Mouse (Mus musculus) lung, embryonic 15.5 days (tissue): ENCODE data around the gene Gpr182. TPM values are rescaled to one million over a fixed set of nuclear protein-coding genes. Genes with fewer than 3 reads are reported as not detected.
"Not testable (repeated sequence)": the region's sequence is repeated elsewhere in the genome, so short reads cannot be mapped to it uniquely, and the experiment has no call there.

ENCODE experiments used
- ATAC-seq: fragments of 200-750 bp; cut with Nextera tagmentation; 2 replicates; pipeline ENCODE4 v1.8.0; 2017; ENCODE audit warnings: moderate number of reproducible peaks, borderline replicate concordance; ENCODE audit not compliant: low FRiP score, low TSS enrichment; ENCODE audit errors: extremely low read depth
- H3K27ac ChIP-seq: fragments of 300-500 bp; sonication (generic); 2 replicates; pipeline ENCODE4 v1.5.1; 2015; ENCODE audit warnings: moderate library complexity, mild to moderate bottlenecking, inconsistent platforms
- H3K27me3 ChIP-seq: fragments of 300-500 bp; sonication (generic); 2 replicates; pipeline ENCODE4 v1.6.1; 2015; ENCODE audit warnings: inconsistent platforms
- H3K36me3 ChIP-seq: fragments of 300-500 bp; sonication (generic); 2 replicates; pipeline ENCODE4 v1.6.1; 2015; ENCODE audit warnings: inconsistent platforms
- H3K4me1 ChIP-seq: fragments of 300-500 bp; sonication (generic); 2 replicates; pipeline ENCODE4 v1.6.1; 2015; ENCODE audit warnings: inconsistent platforms
- H3K4me2 ChIP-seq: fragments of 300-500 bp; sonication (generic); 2 replicates; pipeline ENCODE4 v1.6.1; 2015; ENCODE audit warnings: inconsistent platforms, mild to moderate bottlenecking, moderate library complexity
- H3K4me3 ChIP-seq: fragments of 300-500 bp; sonication (generic); 2 replicates; pipeline ENCODE4 v1.5.1; 2015; ENCODE audit warnings: mild to moderate bottlenecking, inconsistent platforms
- H3K9ac ChIP-seq: fragments of 300-500 bp; sonication (generic); 2 replicates; pipeline ENCODE4 v1.6.1; 2015; ENCODE audit warnings: inconsistent platforms
- H3K9me3 ChIP-seq: fragments of 300-500 bp; sonication (generic); 2 replicates; pipeline ENCODE4 v1.6.1; 2016; ENCODE audit warnings: inconsistent platforms
- WGBS: fragments of 180-500 bp; shearing (Covaris S2); methylation state at CpG from one replicate; pipeline ENCODE4 v1.1.7; 2015; 5-methylcytosine and 5-hydroxymethylcytosine counted together
- polyA plus RNA-seq: library from polyadenylated mRNA; unstranded; fragments of >200 nt; fragmentation: Nextera tagmentation; extraction: Ambion mirVana; gene quantifications from 2 replicates; pipeline ENCODE4 v1.2.1, GENCODE M21; 2015

The Gpr182 gene
- polyA plus RNA-seq: 10.4 and 11.8 TPM in 2 replicates

DNA sequence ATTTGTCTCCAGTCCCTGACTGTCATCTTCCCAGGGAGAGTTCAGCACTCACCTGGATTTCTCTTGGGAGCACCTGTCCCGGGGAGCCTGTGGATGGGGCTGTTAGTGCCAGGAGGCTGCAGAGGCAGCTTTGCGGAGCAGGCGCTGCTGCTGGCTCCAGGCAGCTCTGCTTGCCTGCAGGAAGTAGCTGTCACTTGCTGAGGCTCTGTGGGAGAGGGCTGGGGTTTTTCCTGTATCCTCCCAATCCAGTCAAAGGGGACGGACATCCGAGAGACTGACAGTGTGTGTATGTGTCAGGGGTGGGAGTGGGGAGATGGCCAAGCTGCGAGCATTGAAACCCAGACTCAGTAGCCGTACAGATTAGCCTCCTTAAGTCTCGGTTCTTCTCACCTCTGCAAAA lies at the start of gene Gpr182:
Gpr182 (minus strand) TSS at position 185 of the 400 bp plus-strand sequence.
- H3K4me2 ChIP-seq: peak within 1 kb of the TSS; percentile 43
- peaks cover 6% of the 10 kb centered on the region; the same call in 1 of the 2 replicates for H3K36me3 ChIP-seq
- H3K9ac ChIP-seq: no peak within 1 kb of the TSS
- no peaks in the 10 kb centered on the region for H3K27me3 ChIP-seq
- ATAC-seq: peak; percentile 58
- H3K4me3 ChIP-seq: peak within 1 kb of the TSS; percentile 26
- H3K9me3 ChIP-seq: no peaks in the 10 kb centered on the region
- no peak within 1 kb of the TSS for H3K27ac ChIP-seq
- peaks cover 17% of the 10 kb centered on the region for H3K4me1 ChIP-seq
- WGBS: 34% methylated on average over 8 of the region's 8 CpGs

DNA sequence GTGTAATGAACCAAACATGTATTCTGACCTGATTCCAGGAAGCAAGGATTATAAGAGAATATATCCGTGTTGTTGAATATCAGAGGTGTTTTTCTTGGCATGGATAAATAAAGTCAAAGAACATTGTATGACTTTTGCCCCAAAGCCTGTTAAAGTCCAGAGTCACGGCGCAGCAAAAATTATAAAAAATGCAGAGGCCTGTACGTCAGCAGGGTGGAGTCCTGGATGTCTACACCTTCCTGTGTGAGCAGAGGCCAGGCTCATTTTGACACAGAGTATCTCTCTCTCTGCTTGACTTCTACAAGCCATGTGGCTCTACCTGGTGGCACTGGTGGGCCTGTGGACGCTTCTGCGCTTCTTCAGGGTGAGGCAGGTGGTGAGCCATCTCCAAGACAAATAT lies 49.4 kb upstream of the Gpr182 start, which contains the start of gene Rdh16:
Rdh16 (plus strand) TSS at position 262 of the 400 bp plus-strand sequence.
- no peaks in the 10 kb centered on the region for H3K9me3 ChIP-seq
- no peak within 1 kb of the TSS for H3K9ac ChIP-seq
- no peaks in the 10 kb centered on the region for H3K27me3 ChIP-seq
- ATAC-seq: no peak
- WGBS: 81% methylated on average over 6 of the region's 6 CpGs
- no peaks in the 10 kb centered on the region for H3K36me3 ChIP-seq
- no peak within 1 kb of the TSS for H3K4me2 ChIP-seq
- no peak within 1 kb of the TSS for H3K27ac ChIP-seq
- H3K4me1 ChIP-seq: no peaks in the 10 kb centered on the region
- H3K4me3 ChIP-seq: no peak within 1 kb of the TSS

DNA sequence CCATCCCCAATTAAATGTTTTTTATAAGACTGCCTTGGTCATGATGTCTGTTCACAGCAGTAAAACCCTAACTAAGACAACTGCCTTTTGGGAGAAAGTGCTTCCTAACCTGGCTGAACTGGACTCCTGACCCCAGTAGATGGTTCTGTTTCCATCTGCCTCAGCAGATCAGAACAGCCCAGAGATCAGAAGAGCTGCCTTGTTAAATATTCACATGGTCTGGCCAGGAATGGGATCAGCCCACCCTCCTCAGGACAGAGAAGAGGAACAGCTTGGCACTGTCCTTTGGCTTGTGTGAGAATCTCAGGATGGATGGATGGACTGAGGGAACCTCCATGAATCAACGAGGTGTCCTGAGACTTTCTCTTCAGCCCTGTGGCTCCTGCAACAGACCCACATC lies 47.8 kb upstream of the Gpr182 start:
- ATAC-seq: no peak
- H3K9me3 ChIP-seq: no peaks in the 10 kb centered on the region
- no peak overlapping the region for H3K4me3 ChIP-seq
- H3K4me1 ChIP-seq: no peaks in the 10 kb centered on the region
- 79% methylated on average over 1 of the region's 1 CpGs for WGBS
- no peaks in the 10 kb centered on the region for H3K27me3 ChIP-seq
- H3K4me2 ChIP-seq: no peak overlapping the region
- H3K36me3 ChIP-seq: no peaks in the 10 kb centered on the region
- no peak overlapping the region for H3K9ac ChIP-seq
- no peak overlapping the region for H3K27ac ChIP-seq

DNA sequence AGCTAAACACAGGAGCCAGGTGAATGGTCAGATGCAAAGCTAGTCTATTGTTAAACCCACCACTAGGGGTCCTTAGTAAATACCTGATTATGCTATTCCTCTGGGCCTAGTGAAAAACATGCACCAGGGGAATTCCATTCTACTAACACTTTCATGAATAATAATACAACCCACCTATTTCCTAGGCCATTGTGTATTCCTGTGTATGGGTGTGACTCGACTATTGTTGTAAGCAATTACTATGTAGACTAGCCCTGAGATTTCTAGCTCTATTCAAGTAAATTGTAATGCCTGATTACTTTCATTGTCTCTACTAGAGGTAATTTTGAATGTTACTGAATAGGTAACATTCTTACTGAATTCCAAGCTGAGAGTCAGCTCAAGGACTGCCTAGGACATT lies 33.9 kb upstream of the Gpr182 start:
- not testable (repeated sequence) for ATAC-seq, H3K9ac ChIP-seq, H3K4me1 ChIP-seq, H3K9me3 ChIP-seq, H3K36me3 ChIP-seq, H3K4me3 ChIP-seq, H3K27ac ChIP-seq, H3K4me2 ChIP-seq, H3K27me3 ChIP-seq
- WGBS: 74% methylated on average over 1 of the region's 1 CpGs

DNA sequence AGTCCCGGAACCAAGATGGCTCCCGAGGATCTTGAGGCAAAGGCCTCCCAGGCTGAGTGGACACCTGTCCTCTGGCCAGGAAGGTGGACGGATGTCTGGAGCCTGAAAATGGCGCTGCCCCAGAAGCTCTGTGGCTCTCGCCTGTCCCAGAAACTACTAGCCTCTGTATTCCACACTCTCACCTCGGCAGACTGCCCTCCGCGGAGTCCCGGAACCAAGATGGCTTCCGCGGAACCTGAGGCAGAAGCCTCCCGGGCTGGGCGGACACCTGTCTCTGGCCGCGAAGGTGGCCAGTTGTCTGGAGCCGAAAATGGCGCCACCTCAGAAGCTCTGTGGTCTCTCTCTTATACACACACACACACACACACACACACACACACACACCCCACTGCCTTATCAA lies 30.8 kb upstream of the Gpr182 start:
- not testable (repeated sequence) for H3K9ac ChIP-seq, H3K4me1 ChIP-seq, ATAC-seq, H3K4me2 ChIP-seq, H3K36me3 ChIP-seq, H3K4me3 ChIP-seq, H3K27me3 ChIP-seq, H3K27ac ChIP-seq, H3K9me3 ChIP-seq
- WGBS: 94% methylated on average over 17 of the region's 17 CpGs

DNA sequence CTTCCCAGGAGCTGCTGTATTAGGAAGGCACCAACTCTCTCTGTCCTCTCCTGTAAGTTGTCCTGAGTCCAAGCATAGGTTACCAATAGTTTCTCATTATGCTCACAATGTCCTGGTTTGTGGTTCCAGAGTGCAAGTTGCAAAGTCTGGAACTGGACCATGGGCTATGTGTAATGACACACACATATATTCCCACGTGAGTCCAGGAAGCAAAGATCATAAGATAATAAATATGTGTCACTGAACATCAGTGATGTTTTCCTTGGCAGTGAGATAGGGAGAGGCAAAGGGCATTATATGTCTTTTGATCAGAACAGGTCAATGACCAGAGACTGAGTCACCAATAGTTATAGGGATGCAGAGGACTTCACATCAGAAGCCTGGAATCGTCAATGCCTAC lies 24.5 kb upstream of the Gpr182 start, which contains the start of gene Rdh9:
Rdh9 (plus strand) TSS at position 376 of the 400 bp plus-strand sequence.
- no peaks in the 10 kb centered on the region for H3K9me3 ChIP-seq
- H3K36me3 ChIP-seq: no peaks in the 10 kb centered on the region
- no peak within 1 kb of the TSS for H3K27ac ChIP-seq
- 64% methylated on average over 2 of the region's 2 CpGs for WGBS
- no peaks in the 10 kb centered on the region for H3K27me3 ChIP-seq
- no peak within 1 kb of the TSS for H3K4me2 ChIP-seq
- H3K4me1 ChIP-seq: no peaks in the 10 kb centered on the region
- H3K9ac ChIP-seq: no peak within 1 kb of the TSS
- ATAC-seq: no peak
- H3K4me3 ChIP-seq: no peak within 1 kb of the TSS

DNA sequence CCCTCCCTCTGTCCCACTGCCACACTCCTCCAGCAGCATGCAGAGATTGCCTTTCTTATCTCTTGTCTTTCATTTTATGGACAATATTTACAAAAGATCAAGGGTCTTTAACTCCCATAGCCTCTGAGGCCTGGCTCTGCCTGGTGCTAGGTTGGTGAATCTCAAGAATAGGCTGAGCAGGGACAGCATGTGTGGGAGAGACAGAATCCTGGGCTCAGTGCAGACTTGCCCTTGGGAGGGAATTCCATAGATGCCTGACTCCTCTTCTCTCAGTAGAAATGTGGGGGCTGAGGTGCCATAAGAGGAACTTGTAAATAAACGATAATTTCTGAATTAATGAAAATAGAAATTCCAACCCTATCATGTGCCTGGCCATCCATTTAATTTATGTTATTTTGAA lies 15.0 kb upstream of the Gpr182 start:
- no peak overlapping the region for H3K4me3 ChIP-seq
- H3K36me3 ChIP-seq: no peaks in the 10 kb centered on the region
- H3K9ac ChIP-seq: no peak overlapping the region
- H3K27me3 ChIP-seq: no peaks in the 10 kb centered on the region
- H3K4me2 ChIP-seq: no peak overlapping the region
- WGBS: 78% methylated on average over 1 of the region's 1 CpGs
- H3K9me3 ChIP-seq: no peaks in the 10 kb centered on the region
- H3K4me1 ChIP-seq: no peaks in the 10 kb centered on the region
- no peak overlapping the region for H3K27ac ChIP-seq
- no peak for ATAC-seq

DNA sequence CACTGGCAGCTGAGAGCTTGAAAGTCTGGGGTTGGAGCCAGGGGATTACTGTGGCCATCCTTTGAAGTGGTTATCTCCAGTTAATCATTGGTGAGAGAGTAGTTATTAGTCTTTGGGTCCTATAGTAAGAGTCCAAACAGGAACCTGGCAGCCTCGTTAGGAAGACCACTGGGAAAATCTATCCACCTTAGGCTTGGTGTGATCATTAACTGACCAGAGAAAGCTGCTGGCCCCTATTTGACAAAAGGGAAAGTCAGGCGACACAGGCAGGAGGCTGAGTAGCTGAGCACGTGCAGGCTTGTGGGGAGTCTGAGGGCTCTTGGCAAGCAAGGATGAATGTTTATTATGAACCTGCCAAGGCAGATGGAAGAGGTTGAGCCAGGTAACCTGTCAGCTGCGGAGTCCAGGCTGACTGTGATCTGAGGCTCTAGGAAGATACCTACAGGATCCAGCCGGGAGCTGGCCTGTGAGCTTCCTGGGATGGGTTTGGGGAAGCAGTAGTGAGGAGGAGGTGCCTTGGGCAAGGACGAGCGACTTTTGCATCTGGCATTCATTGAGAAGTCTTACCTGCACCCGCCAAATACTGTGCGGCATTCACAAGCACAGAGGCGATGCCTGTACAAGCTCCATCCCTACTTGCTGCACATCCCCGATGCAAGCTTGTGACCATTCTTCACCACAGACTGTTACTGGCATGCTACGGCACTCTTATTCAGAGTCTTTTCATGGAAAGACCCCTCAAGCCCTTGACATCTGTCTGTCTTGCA lies 12.6 kb upstream of the Gpr182 start:
- WGBS: 46% methylated on average over 12 of the region's 12 CpGs
- Histone ChIP-seq H3K4me2 (no peak overlapping the region), H3K9me3 (no peaks in the 10 kb centered on the region), H3K27ac (no peak overlapping the region), H3K36me3 (no peaks in the 10 kb centered on the region), H3K4me1 (no peaks in the 10 kb centered on the region), H3K4me3 (no peak overlapping the region), H3K9ac (no peak overlapping the region), H3K27me3 (no peaks in the 10 kb centered on the region)
- no peak for ATAC-seq

DNA sequence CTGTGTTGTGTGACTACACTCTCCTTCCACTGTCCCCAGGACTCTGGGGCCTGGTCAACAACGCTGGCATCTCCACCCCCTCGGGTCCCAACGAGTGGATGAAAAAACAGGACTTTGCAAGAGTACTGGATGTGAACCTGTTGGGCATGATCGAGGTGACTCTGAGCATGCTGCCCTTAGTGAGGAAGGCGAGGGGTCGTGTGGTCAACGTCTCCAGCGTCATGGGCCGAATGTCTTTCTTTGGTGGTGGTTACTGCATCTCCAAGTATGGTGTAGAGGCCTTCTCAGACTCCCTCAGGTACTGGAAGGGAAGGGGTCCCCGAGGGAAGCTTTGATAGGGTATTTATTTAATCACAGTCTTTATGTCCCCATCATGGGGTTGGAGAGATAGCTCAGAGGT lies 11.4 kb upstream of the Gpr182 start:
- not testable (repeated sequence) for H3K9me3 ChIP-seq, H3K4me1 ChIP-seq, H3K4me2 ChIP-seq, H3K4me3 ChIP-seq, H3K36me3 ChIP-seq, H3K9ac ChIP-seq, H3K27me3 ChIP-seq, ATAC-seq, H3K27ac ChIP-seq
- 84% methylated on average over 10 of the region's 10 CpGs for WGBS

DNA sequence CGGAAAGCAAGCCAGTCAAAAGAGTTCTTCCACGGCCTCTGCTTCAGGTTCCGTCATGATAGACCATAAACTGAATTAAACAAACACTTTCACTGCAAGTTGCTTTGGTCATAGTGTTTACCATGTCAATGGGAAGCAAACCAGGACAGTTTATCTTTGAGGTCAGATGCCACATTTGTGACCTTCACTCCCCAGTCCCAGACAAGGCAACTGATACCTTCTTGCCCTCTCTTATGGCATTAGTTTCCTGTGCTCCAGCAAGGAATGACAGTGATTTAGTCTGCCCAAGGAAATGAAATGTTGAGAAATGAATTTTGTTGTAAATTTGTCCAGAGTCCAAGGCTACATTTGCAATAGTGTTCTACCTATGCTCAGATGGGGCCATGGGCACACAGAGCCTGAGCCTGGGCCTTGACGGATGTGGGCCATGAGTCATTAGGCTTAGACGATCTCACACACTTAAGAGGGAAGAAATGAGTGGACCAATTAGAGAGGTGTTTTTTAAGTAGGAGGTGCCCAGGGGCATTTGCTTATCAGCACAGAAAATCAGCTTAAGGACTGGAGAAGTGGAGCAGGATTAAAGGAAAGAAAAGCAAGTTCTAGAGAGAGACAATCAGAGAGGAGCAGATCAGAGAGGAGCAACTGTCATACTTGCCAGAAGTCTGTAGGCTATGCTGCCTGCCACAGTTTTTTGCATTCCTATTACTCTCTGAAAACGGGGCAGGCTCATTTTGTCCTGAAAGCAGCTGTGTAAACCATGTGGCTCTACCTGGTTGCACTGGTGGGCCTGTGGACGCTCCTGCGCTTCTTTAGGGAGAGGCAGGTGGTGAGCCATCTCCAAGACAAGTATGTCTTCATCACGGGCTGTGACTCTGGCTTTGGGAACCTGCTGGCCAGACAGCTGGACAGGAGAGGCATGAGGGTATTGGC lies 7.9 kb upstream of the Gpr182 start, which contains the start of the genes Rdh1 and Rdh16f1:
Rdh1 (plus strand) TSS at position 541 of the 930 bp plus-strand sequence.
Rdh16f1 (plus strand) TSS at position 607 of the 930 bp plus-strand sequence.
- Histone ChIP-seq H3K9me3 (no peaks in the 10 kb centered on the region), H3K27ac (0 out of 2 replicates have a peak within 1 kb of the TSS, but pooled peaks have one; percentile 8), H3K4me2 (no peak within 1 kb of the TSS), H3K27me3 (no peaks in the 10 kb centered on the region), H3K9ac (no peak within 1 kb of the TSS), H3K36me3 (no peaks in the 10 kb centered on the region), H3K4me3 (no peak within 1 kb of the TSS), H3K4me1 (peaks cover 8% of the 10 kb centered on the region)
- ATAC-seq: no peak
- 51% methylated on average over 9 of the region's 9 CpGs for WGBS

DNA sequence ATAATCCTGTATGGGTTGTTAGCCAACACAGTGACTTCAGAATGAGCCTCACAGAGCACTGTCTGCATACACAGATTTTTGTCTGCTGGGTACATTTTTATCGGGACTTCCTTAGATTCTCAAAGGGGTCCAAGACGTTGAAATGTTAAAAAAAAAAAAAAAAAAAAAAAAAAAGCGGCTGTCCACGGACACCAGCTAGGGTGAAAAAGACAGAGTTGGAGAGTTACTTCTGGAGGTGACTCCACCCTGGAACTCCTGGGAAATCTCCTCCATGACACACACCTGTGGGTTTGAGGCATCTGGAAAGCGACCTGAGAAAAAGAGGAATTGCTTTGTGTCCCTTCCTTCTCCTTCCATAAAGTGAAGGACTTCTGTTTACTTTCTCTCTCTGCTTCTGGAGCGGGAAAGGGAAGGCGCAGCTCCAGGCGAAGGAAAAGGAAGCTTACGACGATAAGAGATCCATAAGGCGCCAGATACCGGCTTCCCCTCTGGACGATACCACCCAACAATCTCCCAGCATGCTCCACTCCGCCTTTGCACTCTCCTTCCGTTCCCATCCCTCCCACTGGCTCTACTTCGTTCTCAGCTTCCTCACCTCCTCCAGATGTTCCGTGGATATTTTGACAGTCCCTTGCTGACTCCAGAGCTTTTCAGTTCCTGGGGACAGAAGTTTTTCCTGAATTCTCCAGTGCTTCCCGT lies 4.4 kb upstream of the Gpr182 start:
- peak overlapping the region; percentile 48 for H3K27ac ChIP-seq
- peak overlapping the region; percentile 24 for H3K4me3 ChIP-seq
- peaks cover 12% of the 10 kb centered on the region for H3K4me1 ChIP-seq
- 21% methylated on average over 18 of the region's 18 CpGs for WGBS
- no peak for ATAC-seq
- H3K4me2 ChIP-seq: peak overlapping the region; percentile 59
- no peak overlapping the region; the same call in 1 of the 2 replicates for H3K9ac ChIP-seq
- H3K27me3 ChIP-seq: no peaks in the 10 kb centered on the region
- H3K9me3 ChIP-seq: no peaks in the 10 kb centered on the region
- H3K36me3 ChIP-seq: no peaks in the 10 kb centered on the region
